Mouse (Mus musculus): ENCODE results near the gene Apcs. TPM values are rescaled to one million over a fixed set of nuclear protein-coding genes. Genes with fewer than 3 reads are reported as not detected.

Apcs gene
- polyA plus RNA-seq (2015; fragmentation: Nextera tagmentation; extraction: Ambion mirVana) = 0.58 and 1.4 TPM in 2 replicates

GRCm38 (mm10) chr1:172894777-172895357 lies at the start of gene Apcs:
Apcs (minus strand) TSS chr1:172895041.

Other genes starting within 250 kb of the Apcs start
- gene Crp, start 197.0 kb downstream of the Apcs start, polyA plus RNA-seq (2015; fragmentation: Nextera tagmentation; extraction: Ambion mirVana) = 0.18 TPM in 1 of 2 replicates, not detected in the other
- gene Olfr16, start 55.4 kb upstream of the Apcs start, polyA plus RNA-seq (2015; fragmentation: Nextera tagmentation; extraction: Ambion mirVana) = not detected in 2 replicates
- not detected in 2 replicates for gene Olfr1408, start 242.3 kb upstream of the Apcs start, polyA plus RNA-seq (2015; fragmentation: Nextera tagmentation; extraction: Ambion mirVana)

Measured in spleen, postnatal 0 days (tissue).